Mouse (Mus musculus): ENCODE results near the gene Slc44a3.

DNA sequence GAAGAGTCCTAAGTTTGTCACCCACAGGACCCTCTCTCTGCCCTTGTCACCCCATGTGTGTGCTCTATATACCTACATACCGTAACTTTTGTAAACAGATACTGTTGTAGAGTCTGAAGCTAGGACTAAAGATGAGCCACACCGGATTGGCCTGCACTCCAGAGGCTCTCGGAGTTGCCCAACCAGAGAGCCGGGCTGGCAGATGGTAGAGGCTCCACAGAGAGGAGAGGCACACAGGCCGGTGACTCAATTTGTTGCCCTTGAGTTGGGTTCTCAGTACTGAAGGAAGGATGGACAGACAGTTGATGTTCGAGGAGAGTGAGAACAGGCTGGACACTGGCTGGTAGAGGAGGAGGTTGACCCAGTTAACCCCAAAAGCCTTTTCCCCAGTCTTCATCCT lies 87.8 kb downstream of the Slc44a3 start:
- TF ChIP-seq CTCF (IDR thresholded peaks at IDR 0.05; ENCODE audit: control insufficient read depth, insufficient read depth, insufficient read length) (no peak), USF1 (IDR thresholded peaks at IDR 0.05; ENCODE audit: low read depth) (no peak), CEBPB (IDR thresholded peaks at IDR 0.05; ENCODE audit: low read depth) (no peak), MYOG (IDR thresholded peaks at IDR 0.05; ENCODE audit: control insufficient read depth, extremely low read depth, insufficient read length) (no peak), MAX (IDR thresholded peaks at IDR 0.05) (no peak), MYOD1 (IDR thresholded peaks at IDR 0.05; ENCODE audit: control insufficient read depth, insufficient read length, low read depth) (no peak)
